Mouse (Mus musculus) urinary bladder, postnatal 25 days (tissue): ENCODE measurements around the gene Tead1.

Experiments
- DNase-seq: peaks from one replicate; pipeline ENCODE4 v3.0.0; 2022; ENCODE audit warnings: low spot score

Tead1 gene

DNA sequence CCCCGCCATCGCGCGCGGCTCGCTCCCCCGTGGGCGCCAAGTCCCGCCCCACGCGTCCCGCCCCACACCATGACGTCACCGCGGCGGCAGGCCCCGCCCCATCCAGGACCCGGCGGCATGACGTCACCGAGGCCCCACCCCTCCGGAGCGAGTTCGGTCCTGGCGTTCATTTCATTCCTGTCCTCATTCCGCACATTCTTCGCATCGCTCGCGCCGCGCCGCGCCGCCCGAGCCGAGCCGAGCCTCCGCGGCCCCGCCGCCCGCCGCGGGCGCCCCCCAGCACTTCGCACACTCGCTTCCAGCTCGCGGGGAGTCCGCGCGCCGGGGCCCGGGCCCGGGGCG, at the start of gene Tead1:
Gene Tead1, plus strand, starts transcription at position 148 of the 342 bp plus-strand sequence.
- peak; percentile 99 for DNase-seq

DNA sequence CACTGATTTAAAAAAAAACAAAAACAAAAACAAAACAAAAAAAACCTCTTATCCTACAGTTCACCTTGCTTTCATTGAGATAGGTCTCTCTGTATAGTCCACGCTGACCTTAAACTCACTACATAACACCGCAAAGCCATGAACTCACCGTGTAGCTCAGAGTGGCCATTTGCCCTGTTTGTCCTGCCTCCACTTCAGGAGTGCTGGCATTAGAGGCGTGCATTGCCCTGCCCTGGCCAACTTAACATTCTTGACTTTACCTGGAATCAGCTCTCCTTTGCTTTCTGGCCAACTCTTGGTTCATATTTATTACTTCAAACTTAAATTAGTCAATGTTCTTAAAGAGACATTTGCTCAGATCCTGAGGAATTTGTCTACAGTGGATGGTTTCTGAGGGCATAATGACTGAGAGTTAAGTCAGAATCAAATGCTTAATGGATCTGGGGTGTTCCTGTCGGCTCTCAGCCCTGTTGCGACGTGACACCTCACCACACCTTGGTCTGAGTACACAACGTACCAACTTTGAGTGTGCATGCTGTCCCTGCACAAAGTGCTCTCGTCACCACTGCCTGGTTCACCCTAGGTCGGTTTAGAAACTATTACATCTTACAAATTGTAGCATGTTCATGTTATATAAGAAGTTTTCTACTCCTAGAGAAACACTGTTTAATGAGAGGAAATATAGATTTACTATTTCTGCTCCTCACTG, 44.5 kb upstream of the Tead1 start:
- DNase-seq, result no peak

DNA sequence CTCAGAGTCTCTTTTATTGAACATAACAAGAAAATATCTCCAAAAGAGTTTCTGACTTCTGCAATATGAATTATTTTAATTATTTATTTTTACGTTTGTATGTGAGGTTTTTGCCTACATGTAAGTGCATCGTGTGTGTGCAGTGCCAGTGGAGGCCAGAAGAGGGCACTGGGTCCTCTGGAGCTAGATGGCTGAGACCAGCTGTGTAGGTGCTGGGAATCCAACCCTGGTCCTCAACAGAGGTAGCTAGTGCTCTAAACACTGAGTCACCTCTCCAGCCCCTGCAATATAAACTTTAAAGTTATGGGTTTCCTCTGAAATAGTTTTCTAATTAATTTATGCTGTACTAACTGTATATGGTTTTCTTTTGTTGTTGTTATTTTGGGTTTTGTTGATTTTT, 43.2 kb upstream of the Tead1 start:
- no peak for DNase-seq

DNA sequence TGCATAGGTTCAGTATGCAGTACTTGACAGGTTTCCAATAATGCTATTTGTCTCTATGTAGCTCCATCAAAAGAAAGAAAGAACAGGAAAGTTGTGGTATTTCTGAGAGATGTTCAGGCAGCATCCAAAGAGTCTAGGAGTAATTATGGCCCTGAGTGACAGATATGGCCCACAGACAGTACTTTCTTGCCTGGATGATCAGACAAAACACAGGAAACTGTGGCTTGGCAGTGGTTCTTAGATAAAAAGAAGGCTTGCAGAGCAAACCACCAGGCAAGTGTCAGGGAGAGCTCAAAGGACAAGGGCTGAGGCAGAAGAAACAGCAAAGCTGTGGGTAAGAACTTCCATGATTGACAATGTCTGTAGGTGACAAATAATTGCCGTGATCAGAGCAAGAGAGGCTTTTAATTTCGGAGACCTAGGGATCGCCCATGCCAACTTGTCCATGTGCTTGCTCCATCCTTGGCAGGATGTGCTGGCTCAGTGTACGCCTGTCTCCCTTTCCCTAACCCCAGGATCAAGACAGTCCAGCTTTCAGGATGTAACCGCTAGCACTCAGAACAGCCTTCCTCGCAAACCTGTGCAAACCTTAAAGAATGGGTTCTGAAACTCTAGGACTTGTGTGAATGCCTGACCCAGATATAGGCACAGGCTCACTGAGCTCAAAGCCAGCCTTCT, 35.1 kb upstream of the Tead1 start:
- DNase-seq, result no peak

DNA sequence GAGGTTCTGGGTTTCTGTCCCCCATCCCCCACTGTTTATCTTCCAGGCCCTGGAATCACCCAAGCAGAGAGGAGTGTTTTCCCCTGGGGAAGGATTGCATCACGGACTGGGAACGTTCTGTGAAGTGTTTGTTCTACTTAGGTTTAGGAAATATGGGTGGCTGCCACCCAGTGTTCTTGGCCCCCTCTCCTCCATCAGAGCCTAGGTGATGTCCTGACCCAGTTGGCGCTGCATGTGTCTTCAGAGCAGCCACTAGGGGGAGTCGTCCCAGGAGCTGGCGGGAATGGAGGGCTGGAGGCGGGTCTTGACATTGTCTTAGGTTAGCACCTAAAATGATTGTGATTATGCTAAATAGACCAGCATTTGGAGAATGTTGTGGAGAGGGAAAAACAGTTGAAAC, 34.4 kb upstream of the Tead1 start:
- DNase-seq, result peak; percentile 12

DNA sequence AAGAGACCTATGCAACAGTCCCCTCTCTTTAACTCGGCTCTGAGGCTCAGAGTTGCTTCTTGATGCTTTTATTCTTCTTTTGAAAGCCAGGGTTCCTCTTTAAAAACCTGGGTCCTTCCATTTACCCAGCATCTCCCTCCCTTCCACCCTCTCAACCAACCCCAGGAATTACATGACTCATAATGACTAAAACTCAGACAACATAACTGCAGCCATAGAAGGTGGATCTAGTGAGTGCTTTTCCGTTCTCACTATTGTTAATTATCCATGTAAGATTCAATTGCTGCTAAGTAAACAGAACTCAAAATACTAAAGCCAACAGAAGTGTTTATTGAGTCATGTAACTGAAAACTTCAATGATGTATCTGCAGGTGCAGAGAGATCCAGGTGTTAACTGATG, 33.4 kb upstream of the Tead1 start:
- no peak for DNase-seq

DNA sequence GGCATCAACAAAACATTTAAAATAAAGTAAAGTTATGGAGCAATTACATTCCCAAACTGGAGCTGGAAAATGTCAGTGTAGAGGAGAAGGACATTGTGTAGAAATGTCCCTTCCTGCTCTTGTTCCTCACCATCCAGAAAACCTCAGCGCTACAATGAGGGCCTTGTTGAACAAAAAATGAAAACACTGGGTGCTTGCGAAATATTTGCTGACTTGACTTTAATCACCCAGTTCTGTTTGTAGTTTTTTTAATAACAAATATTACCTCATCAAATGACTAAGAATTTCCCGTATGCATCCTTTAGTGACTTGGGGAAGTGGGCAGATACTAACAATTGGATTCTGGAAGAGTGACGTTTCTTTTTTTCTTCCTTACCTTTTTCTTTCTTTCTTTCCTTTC, 31.7 kb upstream of the Tead1 start:
- DNase-seq, result no peak

DNA sequence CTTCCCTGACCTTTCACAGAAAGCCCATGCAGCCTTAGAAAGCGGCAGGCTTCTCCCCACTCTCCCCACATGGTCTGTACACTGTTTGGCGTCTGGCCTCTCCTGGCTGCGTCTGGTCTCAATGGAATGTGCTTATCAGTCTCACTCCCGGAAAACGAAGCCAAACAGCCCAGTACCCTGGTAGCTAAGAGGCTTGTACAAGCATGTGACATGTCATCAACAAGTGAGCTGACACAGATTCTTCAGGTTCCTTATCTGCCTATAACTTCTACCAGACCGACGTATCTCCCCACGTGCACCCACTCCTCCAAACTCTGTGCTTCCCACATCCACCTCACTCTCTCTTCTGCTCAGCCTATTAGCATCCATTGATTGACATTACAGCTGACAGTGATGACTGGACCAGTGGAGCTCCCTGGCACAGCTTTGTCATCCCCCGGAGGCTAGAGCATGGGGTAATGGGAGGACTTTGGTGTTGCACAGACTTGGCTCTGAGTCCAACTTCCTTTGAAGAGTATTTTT, 22.9 kb upstream of the Tead1 start:
- peak; percentile 53 for DNase-seq

DNA sequence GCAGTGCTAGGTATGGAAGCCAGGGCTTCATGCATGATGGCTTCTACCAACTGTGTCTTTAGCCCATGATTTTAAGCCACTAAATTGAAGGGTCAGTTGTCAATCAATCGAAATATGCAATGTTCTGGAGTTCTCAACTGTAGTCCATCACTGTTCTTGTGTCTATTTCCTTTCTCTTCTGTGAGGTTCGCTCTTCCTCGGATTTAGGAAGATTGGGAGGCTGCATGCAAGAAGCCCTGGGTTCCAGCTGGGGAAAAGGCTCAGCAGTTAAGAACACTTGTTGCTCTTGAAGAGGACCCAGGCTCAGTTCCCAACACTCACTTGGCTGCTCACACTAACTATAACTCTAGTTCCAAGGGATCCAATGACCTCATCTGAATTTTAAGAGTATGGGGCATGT, 20.2 kb upstream of the Tead1 start:
- no peak for DNase-seq

DNA sequence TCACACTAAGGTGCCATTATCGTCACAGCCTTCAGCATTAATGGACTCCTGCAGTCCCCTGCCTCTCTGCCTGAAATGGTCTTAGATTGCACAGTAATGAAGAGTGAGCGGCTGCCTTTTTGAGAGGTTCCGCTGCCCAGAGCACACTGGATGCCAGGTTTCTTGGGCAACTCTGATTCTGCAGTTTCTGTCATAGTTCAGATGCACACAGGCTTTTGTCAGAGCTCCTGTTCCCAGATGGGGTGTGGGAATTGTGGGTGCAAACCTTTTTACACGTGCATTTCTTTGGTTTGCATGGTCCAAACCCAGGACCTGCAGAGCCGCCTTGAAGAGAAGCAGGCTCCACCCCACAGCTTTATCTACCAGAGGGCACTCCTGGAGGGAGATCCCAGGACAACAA, 19.3 kb upstream of the Tead1 start:
- DNase-seq, result no peak

DNA sequence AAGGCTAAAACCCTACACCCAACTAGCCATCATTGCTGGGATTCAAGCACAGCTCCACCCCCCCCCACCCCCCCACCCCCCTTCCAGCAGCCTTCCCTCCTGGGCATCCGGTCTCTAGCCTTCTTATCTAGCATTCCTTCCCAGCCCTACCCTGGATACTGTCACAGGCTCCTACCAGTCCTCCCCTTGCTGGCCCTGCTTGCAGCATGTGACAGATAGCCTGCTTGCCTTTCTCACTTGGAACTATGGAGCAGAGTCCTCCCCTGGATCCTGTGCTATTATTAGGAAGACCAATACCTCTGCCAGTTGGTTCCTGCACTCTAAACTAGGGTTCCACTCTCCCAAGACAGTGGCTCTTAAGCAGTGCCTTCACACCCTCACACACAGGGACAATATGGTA, 18.8 kb upstream of the Tead1 start:
- DNase-seq, result no peak

DNA sequence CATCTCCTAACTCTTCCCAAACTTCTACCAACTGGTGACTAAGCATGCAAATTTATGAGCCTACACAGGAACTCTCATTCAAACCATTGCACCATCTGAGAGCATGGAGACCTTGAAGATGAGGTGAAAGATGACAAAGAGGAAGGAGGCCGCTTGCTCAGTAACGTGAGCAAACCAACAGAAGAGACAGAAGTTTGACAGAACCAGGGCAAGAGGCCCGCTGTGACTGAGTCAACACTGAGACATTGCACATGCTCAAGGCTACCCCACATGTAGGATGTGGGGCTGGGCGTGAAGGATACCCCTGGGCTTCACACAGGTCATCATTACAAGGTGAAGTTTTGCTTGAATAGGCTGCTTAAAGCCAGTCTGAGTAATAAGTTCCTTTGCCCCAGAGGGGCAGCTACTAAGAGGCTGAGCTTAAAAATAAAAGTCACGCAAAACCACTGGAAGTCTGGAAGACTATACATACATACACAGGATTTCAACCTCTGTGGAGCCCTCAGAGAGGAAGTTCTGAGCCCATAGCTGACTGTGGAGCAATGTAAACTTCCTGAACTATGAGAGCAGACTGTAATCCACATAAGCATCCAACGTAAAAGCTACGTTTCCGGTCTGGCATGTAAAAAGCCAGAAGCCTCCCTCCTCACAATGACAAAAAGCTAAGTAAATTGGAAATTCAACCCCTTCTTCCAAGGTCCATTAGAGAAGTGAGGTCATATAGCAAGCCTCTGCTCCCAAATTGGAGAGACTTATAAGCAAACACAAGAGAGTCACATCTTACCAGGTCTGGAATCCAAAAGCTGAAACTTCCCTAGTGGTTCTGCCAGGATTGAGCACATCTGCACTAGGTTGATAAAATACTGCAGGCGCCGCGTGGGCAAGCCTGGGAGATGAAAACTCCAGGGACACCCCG, 16.5 kb upstream of the Tead1 start:
- DNase-seq, result no peak

DNA sequence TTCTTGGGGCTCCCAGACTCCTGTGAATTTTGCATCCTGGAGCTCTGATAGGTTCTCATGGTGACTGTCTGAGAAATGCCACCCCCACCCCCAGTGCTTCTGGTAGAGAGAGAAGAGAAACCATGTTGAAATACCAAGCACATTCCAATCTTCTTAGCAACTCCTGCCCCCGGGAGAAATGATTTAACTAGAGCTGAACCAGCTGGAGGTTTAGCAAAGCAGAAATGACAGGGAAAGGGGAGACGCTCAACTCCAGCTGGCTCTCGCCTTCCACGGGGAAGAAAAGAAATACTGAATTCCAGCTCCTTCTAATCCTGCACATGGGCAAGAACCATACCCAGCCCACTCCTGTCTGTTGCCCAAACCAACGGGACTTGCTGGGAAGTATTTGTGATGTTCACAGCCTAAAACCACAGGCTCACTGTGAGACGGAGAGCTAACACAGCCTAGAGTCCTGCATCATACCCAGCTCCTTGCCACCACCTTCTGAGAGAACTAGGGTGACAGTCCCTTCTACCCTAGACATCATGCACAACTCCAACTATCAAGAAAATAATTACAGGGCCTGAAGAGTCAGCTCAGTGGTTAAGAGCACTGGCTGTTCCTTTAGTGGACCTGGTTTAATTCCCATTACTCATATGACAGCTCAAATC, 15.7 kb upstream of the Tead1 start:
- peak; percentile 26 for DNase-seq

DNA sequence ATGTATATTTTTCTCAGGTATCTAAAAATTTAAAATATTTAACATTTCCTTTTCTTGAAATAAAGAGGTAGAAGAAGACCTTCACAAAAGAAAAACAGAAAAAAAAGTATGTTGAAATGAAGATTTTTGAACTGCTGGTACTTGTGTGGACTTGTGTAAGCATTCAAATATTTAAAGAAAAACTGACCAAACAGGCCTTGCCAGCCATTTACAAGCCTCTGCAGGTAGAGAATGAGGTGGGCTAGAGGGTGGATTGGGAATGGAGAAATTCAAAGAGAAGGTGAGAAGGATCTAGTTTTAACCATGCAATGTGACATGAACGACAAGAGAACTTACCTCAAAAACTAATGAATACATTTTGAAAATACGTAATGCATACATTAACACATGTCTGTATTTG, 9.1 kb upstream of the Tead1 start:
- no peak for DNase-seq

DNA sequence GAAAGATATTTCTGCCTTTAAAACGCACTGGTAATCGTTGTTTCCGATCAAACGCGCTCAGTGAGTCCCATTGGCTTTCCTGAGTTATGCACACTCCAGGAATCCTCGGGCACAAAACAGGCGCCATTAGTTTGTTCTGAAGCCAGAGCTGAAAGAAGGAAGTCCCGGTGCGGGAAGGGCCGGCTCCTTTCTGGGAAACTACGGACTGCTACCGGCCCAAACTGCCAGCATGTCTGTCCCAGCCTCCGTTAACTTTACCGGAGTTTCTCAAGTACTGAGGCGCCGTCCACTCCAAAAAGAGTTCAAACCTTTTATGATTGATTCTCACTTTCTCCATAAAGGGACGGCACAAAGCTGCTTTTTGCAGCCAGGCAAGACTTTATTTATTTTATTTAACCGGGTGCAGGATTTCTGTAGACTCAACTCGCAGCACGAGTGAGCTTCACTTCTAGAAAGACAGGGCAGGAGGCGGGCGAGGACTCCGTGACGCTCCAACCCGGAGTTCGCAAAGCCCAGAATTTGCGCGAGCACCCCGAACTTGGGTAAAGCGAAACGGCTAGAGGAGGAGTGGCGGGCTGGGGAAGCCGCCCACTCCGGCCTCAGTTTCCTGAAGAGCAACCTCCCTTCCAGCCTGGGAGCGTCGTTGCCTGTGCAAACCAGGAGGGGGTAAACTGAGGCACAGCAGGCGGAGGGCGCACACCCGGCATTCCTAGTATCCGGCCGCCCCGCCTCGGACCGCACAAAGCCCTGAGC, 524 bp upstream of the Tead1 start:
- DNase-seq, result peak; percentile 50

DNA sequence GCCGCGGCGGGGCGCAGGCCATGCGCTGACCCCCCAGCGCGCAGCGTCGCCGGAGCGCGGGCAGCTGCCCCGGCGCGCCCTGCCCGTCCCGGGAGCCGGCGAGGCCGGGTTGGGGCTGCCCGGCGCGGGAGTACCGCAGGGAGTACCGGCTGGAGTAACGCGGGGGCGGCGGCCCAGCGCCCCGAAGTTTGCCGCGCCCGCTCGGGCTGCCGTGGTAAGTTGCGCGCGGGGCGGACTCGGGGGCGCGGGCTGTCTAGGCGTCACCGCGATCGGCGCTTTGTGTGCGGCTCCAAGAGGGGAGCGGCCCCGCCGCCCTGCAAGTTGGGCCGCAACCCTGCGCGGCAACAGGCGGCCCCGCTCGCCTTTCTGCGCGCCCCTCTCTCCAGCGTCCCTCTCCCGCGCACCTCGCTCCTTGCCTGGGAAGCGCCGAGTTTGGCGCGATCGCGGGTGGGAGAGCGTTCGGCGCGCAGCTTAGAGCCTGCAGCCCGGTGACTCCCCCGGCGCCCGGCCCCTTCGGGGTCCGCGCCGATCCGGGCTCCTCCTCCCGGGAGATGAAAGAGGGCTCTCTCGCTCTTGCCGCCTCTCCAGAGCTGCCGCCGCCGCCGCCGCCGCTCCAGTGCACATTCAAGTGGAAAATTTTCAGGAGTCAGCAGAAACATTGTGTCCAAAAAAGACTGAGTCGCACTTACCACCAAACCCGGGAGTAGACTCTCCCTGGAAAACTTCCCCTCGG, 561 bp downstream of the Tead1 start:
- DNase-seq, result peak; percentile 53

DNA sequence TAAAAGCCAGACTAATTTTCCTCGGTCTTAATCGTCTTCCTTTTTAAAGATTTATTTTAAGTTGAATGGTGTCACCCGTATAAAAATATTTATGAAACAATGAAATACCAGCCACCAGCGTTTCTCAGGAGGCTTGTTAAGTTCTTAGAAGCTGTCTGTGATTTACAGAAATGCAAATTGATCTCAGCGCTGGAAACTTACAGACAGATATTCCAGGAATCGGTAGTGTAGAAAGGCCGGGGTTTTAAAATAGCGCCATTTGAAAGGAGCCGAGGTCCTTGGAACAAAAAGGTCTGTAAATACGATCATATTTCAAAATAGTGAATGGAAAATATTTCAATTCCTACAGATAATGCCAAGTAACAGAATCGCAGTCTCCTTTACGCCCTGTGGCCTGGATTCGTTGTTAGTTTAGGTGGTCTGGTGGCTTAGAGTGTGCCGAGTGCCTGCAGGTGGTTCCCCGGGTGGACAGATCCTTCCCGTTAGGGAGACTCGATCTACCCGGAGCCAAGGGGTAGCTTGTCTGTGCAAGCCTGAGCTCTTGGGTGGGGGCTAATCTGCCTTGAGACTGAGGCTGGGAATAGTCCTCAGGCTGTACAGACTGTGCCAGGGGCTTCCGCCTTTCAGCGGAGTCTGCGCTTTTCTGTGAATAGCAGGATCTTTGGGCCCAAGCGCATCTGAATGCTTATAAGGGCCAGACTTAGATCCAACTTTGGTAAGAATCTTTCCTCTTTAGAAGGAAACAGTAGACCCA, 1.6 kb downstream of the Tead1 start:
- DNase-seq, result no peak

DNA sequence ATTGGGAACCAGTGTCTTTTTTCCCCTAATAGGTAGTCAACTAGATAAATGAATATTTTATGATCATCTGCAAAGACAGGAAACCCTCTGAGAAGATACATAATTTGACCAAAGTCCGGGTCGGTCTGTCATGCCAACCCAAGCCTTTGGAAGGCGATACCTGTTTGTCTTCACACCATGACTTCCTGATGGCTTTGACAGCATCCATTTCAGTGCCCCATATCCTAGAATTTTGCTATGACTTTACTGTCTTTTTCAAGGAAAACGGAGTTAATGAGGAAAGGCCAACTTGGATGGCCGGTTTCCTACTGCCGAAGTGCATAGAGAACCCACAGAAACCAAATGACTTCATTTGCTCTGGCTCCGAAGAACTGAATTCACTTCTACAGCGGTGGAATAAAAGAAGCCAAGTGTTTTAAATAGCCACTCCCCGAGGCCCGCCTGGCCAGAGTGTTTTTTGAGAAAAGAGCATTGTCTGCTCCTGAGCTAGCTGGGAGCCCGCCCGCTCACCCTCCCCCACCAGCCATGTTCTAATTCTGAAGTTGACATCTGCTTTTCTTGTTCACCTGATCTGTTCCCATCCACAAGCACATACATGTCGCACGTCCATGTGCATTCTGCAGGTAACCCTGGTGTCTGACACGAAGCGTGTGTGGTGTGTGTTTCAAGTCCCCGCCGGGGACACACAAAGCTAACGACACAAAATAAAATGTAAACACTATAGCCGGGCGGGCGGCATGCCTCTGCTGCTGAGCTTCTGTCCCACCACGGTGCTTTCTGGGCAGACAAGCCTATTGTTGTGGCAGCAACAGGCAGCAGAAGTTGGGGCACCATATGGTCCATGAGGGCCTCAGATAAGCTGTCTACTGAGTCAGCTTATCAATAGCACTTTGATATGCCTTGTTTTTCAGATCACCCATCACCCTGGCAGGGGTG, 5.8 kb downstream of the Tead1 start:
- DNase-seq, result no peak

DNA sequence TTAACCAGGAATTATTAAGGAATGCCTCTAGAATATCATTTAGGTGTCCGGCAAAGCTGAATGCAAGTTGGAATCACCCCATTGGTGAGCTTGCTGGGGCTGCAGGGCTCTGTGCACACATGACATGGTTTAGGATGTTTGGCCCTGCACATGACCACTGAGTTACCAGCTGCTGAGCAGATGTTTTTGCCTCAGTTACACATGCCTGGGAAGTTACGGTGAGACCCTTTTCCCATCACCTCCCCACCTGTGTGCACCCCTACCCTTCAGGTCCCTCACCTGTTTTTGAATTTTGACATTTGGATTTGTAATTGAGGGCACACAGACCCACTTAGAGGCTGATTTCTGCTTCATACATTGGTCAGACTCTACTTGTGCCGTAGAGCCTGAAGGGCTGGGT, 6.9 kb downstream of the Tead1 start:
- DNase-seq, result no peak
